Mouse (Mus musculus): ENCODE results near the gene Speer4a. TPM values are rescaled to one million over a fixed set of nuclear protein-coding genes. Genes with fewer than 3 reads are reported as not detected.
"Not testable (repeated sequence)": the region's sequence is repeated elsewhere in the genome, so short reads cannot be mapped to it uniquely, and the experiment has no call there.

Speer4a gene
- polyA plus RNA-seq (2012; rRNA removed), result 0.25 and 0.35 TPM in 2 replicates

DNA sequence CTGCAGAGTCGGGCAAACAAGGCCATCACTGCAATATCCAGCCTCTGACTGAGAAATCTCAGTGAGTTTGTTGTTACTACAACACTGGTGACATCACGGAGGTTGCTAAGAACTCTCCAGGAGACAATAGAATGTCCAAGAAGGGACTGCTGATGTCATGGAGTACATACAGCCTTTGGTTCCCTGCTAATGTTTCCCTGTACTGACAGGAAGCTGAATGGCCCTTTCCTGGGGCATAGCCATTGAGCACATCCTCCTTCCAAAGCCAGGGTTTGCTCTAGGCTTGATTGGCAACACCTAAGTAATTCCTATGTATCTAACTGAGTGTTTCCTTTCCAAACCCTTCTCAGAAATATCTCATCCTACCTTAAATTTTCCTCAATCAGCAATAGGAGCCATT, at the start of gene Speer4a:
Gene Speer4a (minus strand): TSS at position 101 of the 400 bp plus-strand sequence.
- not testable (repeated sequence) for DNase-seq (ENCODE audit: low spot score)

DNA sequence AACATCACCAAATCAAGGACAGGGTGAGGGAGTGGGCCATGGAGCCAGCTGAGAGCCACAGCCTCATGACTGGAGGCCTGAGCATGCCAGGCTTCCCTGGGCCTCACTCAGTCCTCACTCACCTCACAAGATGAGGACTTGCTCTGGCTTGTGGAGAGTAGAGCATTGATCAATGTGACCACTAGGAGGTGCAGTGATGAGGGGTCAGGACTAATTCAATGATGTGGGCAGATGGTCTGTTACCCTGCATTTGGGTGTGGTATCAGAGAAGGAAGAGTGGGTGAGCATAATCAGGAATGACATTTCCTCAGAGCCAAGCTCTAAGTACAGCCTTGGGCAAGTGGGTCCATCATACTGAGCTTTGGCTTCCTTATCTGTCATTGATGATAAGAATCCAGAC, 39.7 kb upstream of the Speer4a start:
- not testable (repeated sequence) for DNase-seq (ENCODE audit: low spot score)

DNA sequence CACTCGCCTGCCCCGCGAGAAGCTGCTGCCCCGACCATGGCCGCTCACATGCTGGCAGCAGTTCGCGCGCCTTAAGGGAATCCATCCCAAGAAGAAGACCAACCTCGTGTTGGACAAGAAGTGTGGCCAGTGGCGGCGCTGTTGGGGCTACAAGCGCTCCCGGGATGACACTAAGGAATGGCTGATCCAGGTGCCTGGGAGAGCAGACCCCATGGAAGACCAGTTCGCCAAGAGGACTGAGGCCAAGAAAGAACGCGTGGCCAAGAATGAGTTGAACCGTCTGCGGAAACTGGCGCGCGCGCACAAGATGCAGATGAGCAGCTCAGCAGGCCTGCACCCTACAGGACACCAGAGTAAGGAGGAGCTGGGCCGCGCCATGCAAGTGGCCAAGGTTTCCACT, 31.4 kb upstream of the Speer4a start:
- DNase-seq (ENCODE audit: low spot score), result no peak

DNA sequence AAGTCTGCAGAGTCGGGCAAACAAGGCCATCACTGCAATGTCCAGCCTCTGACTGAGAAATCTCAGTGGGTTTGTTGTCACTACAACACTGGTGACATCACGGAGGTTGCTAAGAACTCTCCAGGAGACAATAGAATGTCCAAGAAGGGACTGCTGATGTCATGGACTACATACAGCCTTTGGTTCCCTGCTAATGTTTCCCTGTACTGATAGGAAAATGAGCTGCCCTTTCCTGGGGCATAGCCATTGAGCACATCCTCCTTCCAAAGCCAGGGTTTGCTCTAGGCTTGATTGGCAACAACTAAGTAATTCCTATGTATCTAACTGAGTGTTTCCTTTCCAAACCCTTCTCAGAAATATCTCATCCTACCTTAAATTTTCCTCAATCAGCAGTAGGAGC, 19.1 kb upstream of the Speer4a start, which contains the start of gene Gm7347:
Gene Gm7347 (minus strand): TSS at position 101 of the 400 bp plus-strand sequence.
- DNase-seq (ENCODE audit: low spot score), result not testable (repeated sequence)

DNA sequence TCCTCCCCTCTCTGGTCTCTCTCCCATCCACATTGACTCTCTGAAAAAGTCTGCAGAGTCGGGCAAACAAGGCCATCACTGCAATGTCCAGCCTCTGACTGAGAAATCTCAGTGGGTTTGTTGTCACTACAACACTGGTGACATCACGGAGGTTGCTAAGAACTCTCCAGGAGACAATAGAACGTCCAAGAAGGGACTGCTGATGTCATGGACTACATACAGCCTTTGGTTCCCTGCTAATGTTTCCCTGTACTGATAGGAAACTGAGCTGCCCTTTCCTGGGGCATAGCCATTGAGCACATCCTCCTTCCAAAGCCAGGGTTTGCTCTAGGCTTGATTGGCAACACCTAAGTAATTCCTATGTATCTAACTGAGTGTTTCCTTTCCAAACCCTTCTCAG, 16.5 kb downstream of the Speer4a start, which contains the start of gene Gm5862:
Gene Gm5862 (minus strand): TSS at position 101 of the 400 bp plus-strand sequence.
- DNase-seq (ENCODE audit: low spot score), result not testable (repeated sequence)

DNA sequence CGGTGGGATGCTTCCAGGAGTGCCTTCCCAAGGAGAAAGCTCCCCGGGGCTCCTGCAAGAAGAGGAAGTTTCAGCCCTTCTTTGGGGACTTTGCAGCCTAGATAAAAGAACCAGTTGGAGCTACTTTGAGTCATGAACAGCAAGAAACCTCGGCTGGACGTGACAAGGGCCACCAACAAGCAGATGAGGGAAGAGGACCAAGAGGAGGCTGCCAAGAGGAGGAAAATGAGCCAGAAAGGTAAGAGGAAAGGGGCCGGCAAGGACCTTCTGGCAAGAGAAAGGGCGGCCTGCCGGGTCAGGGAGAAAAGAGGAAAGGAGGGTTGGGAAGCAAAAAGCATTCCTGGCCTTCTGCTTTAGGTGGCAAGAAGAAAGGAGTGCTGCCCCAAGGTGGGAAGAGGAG, 31.7 kb downstream of the Speer4a start:
- not testable (repeated sequence) for DNase-seq (ENCODE audit: low spot score)

DNA sequence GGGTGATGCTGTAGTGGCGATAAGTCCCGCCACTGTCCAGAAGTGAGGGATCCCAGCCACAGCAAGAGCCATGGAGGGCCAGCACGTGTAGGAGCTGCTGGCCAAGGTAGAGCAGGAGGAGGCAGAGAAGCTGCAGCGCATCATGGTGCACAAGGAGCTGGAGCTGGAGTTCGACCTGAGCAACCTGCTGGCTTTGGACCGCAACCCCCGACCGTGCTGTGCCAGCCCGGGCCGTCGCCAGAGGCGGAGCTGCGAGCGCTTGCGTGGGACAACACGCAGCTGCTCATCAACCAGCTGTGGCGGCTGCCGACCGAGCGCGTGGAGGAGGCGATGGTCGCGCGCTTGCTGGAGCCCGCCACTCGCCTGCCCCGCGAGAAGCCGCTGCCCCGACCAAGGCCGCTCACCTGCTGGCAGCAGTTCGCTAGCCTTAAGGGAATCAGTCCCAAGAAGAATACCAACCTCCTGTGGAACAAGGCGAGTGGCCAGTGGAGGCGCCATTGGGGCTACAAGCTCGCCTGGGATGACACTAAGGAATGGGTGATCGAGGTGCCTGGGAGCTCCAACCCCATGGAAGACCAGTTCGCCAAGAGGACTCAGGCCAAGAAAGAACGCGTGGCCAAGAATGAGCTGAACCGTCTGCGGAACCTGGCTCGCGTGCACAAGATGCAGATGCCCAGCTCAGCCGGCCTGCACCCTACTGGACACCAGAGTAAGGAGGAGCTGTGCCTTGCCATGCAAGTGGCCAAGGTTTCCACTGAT, 32.2 kb downstream of the Speer4a start:
- DNase-seq (ENCODE audit: low spot score), result peak; percentile 26

DNA sequence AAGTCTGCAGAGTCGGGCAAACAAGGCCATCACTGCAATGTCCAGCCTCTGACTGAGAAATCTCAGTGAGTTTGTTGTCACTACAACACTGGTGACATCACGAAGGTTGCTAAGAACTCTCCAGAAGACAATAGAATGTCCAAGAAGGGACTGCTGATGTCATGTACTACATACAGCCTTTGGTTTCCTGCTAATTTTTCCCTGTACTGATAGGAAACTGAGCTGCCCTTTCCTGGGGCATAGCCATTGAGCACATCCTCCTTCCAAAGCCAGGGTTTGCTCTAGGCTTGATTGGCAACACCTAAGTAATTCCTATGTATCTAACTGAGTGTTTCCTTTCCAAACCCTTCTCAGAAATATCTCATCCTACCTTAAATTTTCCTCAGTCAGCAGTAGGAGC, 34.7 kb downstream of the Speer4a start, which contains the start of gene Gm1979:
Gene Gm1979 (minus strand): TSS at position 101 of the 400 bp plus-strand sequence.
- not testable (repeated sequence) for DNase-seq (ENCODE audit: low spot score)

DNA sequence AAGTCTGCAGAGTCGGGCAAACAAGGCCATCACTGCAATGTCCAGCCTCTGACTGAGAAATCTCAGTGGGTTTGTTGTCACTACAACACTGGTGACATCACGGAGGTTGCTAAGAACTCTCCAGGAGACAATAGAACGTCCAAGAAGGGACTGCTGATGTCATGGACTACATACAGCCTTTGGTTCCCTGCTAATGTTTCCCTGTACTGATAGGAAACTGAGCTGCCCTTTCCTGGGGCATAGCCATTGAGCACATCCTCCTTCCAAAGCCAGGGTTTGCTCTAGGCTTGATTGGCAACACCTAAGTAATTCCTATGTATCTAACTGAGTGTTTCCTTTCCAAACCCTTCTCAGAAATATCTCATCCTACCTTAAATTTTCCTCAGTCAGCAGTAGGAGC, 50.8 kb downstream of the Speer4a start, which contains the start of gene Gm21698:
Gene Gm21698 (minus strand): TSS at position 101 of the 400 bp plus-strand sequence.
- DNase-seq (ENCODE audit: low spot score), result not testable (repeated sequence)

Other genes with a start within 250 kb of the Speer4a start
- not detected in 2 replicates for gene Gm21663, start 97.2 kb downstream of the Speer4a start, polyA plus RNA-seq (2012; rRNA removed)
- 0.07 and 0.10 TPM in 2 replicates for gene Gm21671, start 85.1 kb downstream of the Speer4a start, polyA plus RNA-seq (2012; rRNA removed)
- gene Gm21680, start 66.9 kb downstream of the Speer4a start, polyA plus RNA-seq (2012; rRNA removed), result not detected in 2 replicates
- gene Gm21698, start 50.9 kb downstream of the Speer4a start, polyA plus RNA-seq (2012; rRNA removed), result not detected in 2 replicates
- gene Gm1979, start 34.8 kb downstream of the Speer4a start, polyA plus RNA-seq (2012; rRNA removed), result 0.21 TPM in 1 of 2 replicates, not detected in the other
- not detected in 2 replicates for gene Gm5862, start 16.6 kb downstream of the Speer4a start, polyA plus RNA-seq (2012; rRNA removed)
- gene Gm7347, start 19.0 kb upstream of the Speer4a start, polyA plus RNA-seq (2012; rRNA removed), result 0.03 and 0.04 TPM in 2 replicates
- gene Gm10471, start 49.7 kb upstream of the Speer4a start, polyA plus RNA-seq (2012; rRNA removed), result 0.01 and 0.03 TPM in 2 replicates
- not detected in 2 replicates for gene 5031410I06Rik, start 65.8 kb upstream of the Speer4a start, polyA plus RNA-seq (2012; rRNA removed)
- 0.03 TPM in 1 of 2 replicates, not detected in the other for gene Gm10220, start 81.9 kb upstream of the Speer4a start, polyA plus RNA-seq (2012; rRNA removed)
- 2.5 and 2.6 TPM in 2 replicates for gene Gm7361, start 218.1 kb upstream of the Speer4a start, polyA plus RNA-seq (2012; rRNA removed)